ENCODE assay signal across 9 mouse cellular contexts in the genomic region with DNA sequence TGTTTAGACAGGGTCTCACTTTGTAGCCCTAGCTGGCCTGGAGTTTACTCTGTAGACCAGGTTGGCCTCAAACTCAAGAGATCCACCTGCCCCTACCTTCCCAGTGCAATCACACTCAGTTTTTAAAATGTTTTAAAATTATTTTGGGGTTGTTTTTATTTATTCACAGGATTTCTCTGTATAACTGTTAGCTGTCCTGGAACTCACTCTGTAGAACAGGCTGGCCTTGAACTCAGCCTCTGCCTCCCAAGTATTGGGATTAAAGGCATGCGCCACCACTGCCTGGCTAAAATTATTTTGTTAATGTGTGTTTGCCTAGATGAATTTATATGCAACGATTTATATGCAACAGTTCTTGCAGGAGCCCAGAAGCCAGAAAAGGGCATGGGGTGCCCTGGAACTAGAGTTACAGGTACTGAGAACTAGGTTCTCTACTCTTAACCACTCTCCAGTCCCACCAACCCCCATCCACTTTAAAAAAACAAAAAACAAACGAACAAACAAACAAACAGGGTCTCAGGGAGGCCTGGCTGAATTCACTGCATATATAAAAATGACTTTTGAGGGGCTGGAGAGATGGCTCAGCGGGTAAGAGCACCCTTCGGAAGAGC. TPM values are rescaled to one million over a fixed set of nuclear protein-coding genes. Genes with fewer than 3 reads are reported as not detected.
DNase-seq lines count a peak whose midpoint lies in the region; ATAC-seq and TF ChIP-seq lines count a peak whose summit lies in the region.
"Had no signal": no experiment of that assay in that cellular context is flagged by ENCODE, and none has a peak within 500 bp of the region (broad histone marks: within the 10 kb centered on the region; RNA-seq: fewer than 3 reads in every experiment).

No protein-coding gene starts in this region.

- no peaks in the 10 kb centered on the region for H3K27me3 ChIP-seq in kidney, postnatal 0 days (ENCODE audit: insufficient read depth, low read length)
- H3K27me3 ChIP-seq in embryonic facial prominence, embryonic 11.5 days (ENCODE audit: control insufficient read depth, insufficient read depth, low read length): no peaks in the 10 kb centered on the region
- no peaks in the 10 kb centered on the region for H3K27me3 ChIP-seq in intestine, postnatal 0 days (replicated peaks; ENCODE audit: control insufficient read depth, insufficient read depth, low read length)
- no peaks in the 10 kb centered on the region for H3K27me3 ChIP-seq in neural tube, embryonic 13.5 days

- 56% methylated on average over 5 of the region's 5 CpGs for WGBS in kidney, postnatal 0 days
- WGBS in embryonic facial prominence, embryonic 11.5 days: 61% methylated on average over 5 of the region's 5 CpGs
- 45% methylated on average over 5 of the region's 5 CpGs for WGBS in intestine, postnatal 0 days
- WGBS in neural tube, embryonic 13.5 days: 70% methylated on average over 5 of the region's 5 CpGs

- no peak for DNase-seq in kidney, postnatal 0 days (ENCODE audit: low spot score)
- DNase-seq in kidney, adult 9 months: no peak
- peak; percentile 39 for DNase-seq in embryonic facial prominence, embryonic 11.5 days (ENCODE audit: low spot score)
- no peak for DNase-seq in cerebellum, postnatal 36 days
- DNase-seq in adrenal gland, postnatal 10 days: no peak
- DNase-seq in thymus, postnatal 0 days (ENCODE audit: low spot score): no peak

- H3K4me1 ChIP-seq in kidney, postnatal 0 days (replicated peaks; ENCODE audit: insufficient read depth, low read length): peaks cover 4% of the 10 kb centered on the region; the same call in 1 of the 2 replicates
- 0 out of 2 replicates have a peak, but pooled peaks cover under 1% of the 10 kb centered on the region for H3K4me1 ChIP-seq in embryonic facial prominence, embryonic 11.5 days (ENCODE audit: control insufficient read depth, insufficient read depth, low read length)
- H3K4me1 ChIP-seq in intestine, postnatal 0 days (replicated peaks; ENCODE audit: control insufficient read depth, insufficient read depth, low read length): no peaks in the 10 kb centered on the region
- H3K4me1 ChIP-seq in neural tube, embryonic 13.5 days (replicated peaks): peaks cover 24% of the 10 kb centered on the region

- H3K27ac ChIP-seq in kidney, postnatal 0 days: peak overlapping the region; percentile 66; the same call in 1 of the 2 replicates
- no peak overlapping the region for H3K27ac ChIP-seq in embryonic facial prominence, embryonic 11.5 days (replicated peaks; ENCODE audit: low read depth, low read length)
- peak overlapping the region; percentile 24 for H3K27ac ChIP-seq in intestine, postnatal 0 days (ENCODE audit: low read depth, low read length)
- H3K27ac ChIP-seq in neural tube, embryonic 13.5 days (replicated peaks): 0 out of 2 replicates have a peak overlapping the region, but pooled peaks have one; percentile 33

- H3K9ac ChIP-seq in kidney, postnatal 0 days (ENCODE audit: low read depth, low read length): no peak overlapping the region
- no peak overlapping the region for H3K9ac ChIP-seq in embryonic facial prominence, embryonic 11.5 days (replicated peaks; ENCODE audit: low read length)
- no peak overlapping the region for H3K9ac ChIP-seq in intestine, postnatal 0 days (ENCODE audit: low read depth, low read length)
- 0 out of 2 replicates have a peak overlapping the region, but pooled peaks have one; percentile 3 for H3K9ac ChIP-seq in neural tube, embryonic 13.5 days

- no peaks in the 10 kb centered on the region for H3K9me3 ChIP-seq in kidney, postnatal 0 days (replicated peaks; ENCODE audit: low read length)
- no peaks in the 10 kb centered on the region for H3K9me3 ChIP-seq in embryonic facial prominence, embryonic 11.5 days (replicated peaks; ENCODE audit: control insufficient read depth, low read length)
- no peaks in the 10 kb centered on the region for H3K9me3 ChIP-seq in intestine, postnatal 0 days (ENCODE audit: control insufficient read depth)
- 0 out of 2 replicates have a peak, but pooled peaks cover 3% of the 10 kb centered on the region for H3K9me3 ChIP-seq in neural tube, embryonic 13.5 days

- H3K4me2 ChIP-seq in kidney, postnatal 0 days (ENCODE audit: low read length): peak overlapping the region; percentile 46
- H3K4me2 ChIP-seq in embryonic facial prominence, embryonic 11.5 days (ENCODE audit: low read depth, low read length): no peak overlapping the region
- H3K4me2 ChIP-seq in intestine, postnatal 0 days (replicated peaks; ENCODE audit: low read depth): peak overlapping the region; percentile 48; the same call in 1 of the 2 replicates
- peak overlapping the region; percentile 86 for H3K4me2 ChIP-seq in neural tube, embryonic 13.5 days

- no peak for TF ChIP-seq CTCF in kidney, postnatal 0 days (IDR thresholded peaks at IDR 0.05; ENCODE audit: low read depth)
- no peak for TF ChIP-seq CTCF in intestine, postnatal 0 days (IDR thresholded peaks at IDR 0.05; ENCODE audit: low read depth)

- H3K4me3 ChIP-seq in kidney, postnatal 0 days (replicated peaks; ENCODE audit: low read depth, low read length): no peak overlapping the region
- H3K4me3 ChIP-seq in embryonic facial prominence, embryonic 11.5 days (ENCODE audit: low read depth, low read length): no peak overlapping the region
- no peak overlapping the region for H3K4me3 ChIP-seq in intestine, postnatal 0 days (ENCODE audit: low read depth, low read length)
- H3K4me3 ChIP-seq in neural tube, embryonic 13.5 days: peak overlapping the region; percentile 41; the same call in 1 of the 2 replicates

- no peak for ATAC-seq in kidney, postnatal 0 days (replicated peaks; ENCODE audit: low FRiP score, low read depth)
- ATAC-seq in embryonic facial prominence, embryonic 11.5 days (replicated peaks; ENCODE audit: insufficient number of reproducible peaks, low FRiP score, low TSS enrichment, low read depth): no peak
- no peak for ATAC-seq in intestine, postnatal 0 days
- no peak for ATAC-seq in neural tube, embryonic 13.5 days (ENCODE audit: low read depth)

- H3K36me3 ChIP-seq in kidney, postnatal 0 days (ENCODE audit: insufficient read depth, low read length): peaks cover 10% of the 10 kb centered on the region
- H3K36me3 ChIP-seq in embryonic facial prominence, embryonic 11.5 days (replicated peaks; ENCODE audit: control insufficient read depth, insufficient read depth, low read depth, low read length): peaks cover 2% of the 10 kb centered on the region; the same call in 1 of the 2 replicates
- peaks cover 14% of the 10 kb centered on the region for H3K36me3 ChIP-seq in intestine, postnatal 0 days (ENCODE audit: control insufficient read depth, insufficient read depth)
- H3K36me3 ChIP-seq in neural tube, embryonic 13.5 days: peaks cover 28% of the 10 kb centered on the region

RNA-seq across cellular contexts. Expression of a gene that starts 3.9 kb away (rescaled TPM):
- 2,251 and 2,404 TPM in 2 replicates for polyA plus RNA-seq in kidney, postnatal 0 days (2015; fragmentation: Nextera tagmentation; extraction: Ambion mirVana)
- polyA plus RNA-seq in embryonic facial prominence, embryonic 11.5 days (2014; fragmentation: Nextera tagmentation; extraction: Ambion mirVana): 3,237 and 3,434 TPM in 2 replicates
- polyA plus RNA-seq in intestine, postnatal 0 days (2015; fragmentation: Nextera tagmentation; extraction: Ambion mirVana): 1,513 and 1,605 TPM in 2 replicates
- polyA plus RNA-seq in neural tube, embryonic 13.5 days (2015; fragmentation: Nextera tagmentation; extraction: Ambion mirVana): 3,932 and 3,979 TPM in 2 replicates
- 100 to 1,000 TPM; 954 to 956 TPM for total RNA-seq in adrenal gland, postnatal 10 days (2021)
- 1,815 and 1,857 TPM in 2 replicates for polyA plus RNA-seq in thymus, postnatal 0 days (2015; fragmentation: Nextera tagmentation; extraction: Ambion mirVana)

RNA-seq across cellular contexts. Expression of a gene that starts 16.9 kb away (rescaled TPM):
- polyA plus RNA-seq in kidney, postnatal 0 days (2015; fragmentation: Nextera tagmentation; extraction: Ambion mirVana): 1.3 and 1.5 TPM in 2 replicates
- 0.20 and 0.28 TPM in 2 replicates for polyA plus RNA-seq in embryonic facial prominence, embryonic 11.5 days (2014; fragmentation: Nextera tagmentation; extraction: Ambion mirVana)
- polyA plus RNA-seq in intestine, postnatal 0 days (2015; fragmentation: Nextera tagmentation; extraction: Ambion mirVana): 0.14 and 0.16 TPM in 2 replicates
- polyA plus RNA-seq in neural tube, embryonic 13.5 days (2015; fragmentation: Nextera tagmentation; extraction: Ambion mirVana): 1.3 and 1.5 TPM in 2 replicates
- under 1 TPM; 0.15 to 0.45 TPM for total RNA-seq in adrenal gland, postnatal 10 days (2021)
- 0.46 and 0.59 TPM in 2 replicates for polyA plus RNA-seq in thymus, postnatal 0 days (2015; fragmentation: Nextera tagmentation; extraction: Ambion mirVana)
- polyA plus RNA-seq: liver, embryonic 16.5 days had no signal

RNA-seq across cellular contexts. Expression of a gene that starts 34.1 kb away (rescaled TPM):
- 21.9 and 26.6 TPM in 2 replicates for polyA plus RNA-seq in kidney, postnatal 0 days (2015; fragmentation: Nextera tagmentation; extraction: Ambion mirVana)
- polyA plus RNA-seq in embryonic facial prominence, embryonic 11.5 days (2014; fragmentation: Nextera tagmentation; extraction: Ambion mirVana): 20.5 and 24.2 TPM in 2 replicates
- polyA plus RNA-seq in intestine, postnatal 0 days (2015; fragmentation: Nextera tagmentation; extraction: Ambion mirVana): 9.7 and 11.7 TPM in 2 replicates
- polyA plus RNA-seq in neural tube, embryonic 13.5 days (2015; fragmentation: Nextera tagmentation; extraction: Ambion mirVana): 53.9 and 59.7 TPM in 2 replicates
- total RNA-seq in adrenal gland, postnatal 10 days (2021): 10 to 100 TPM; 19.5 to 26.4 TPM
- polyA plus RNA-seq in thymus, postnatal 0 days (2015; fragmentation: Nextera tagmentation; extraction: Ambion mirVana): 12.8 and 15.9 TPM in 2 replicates
